Mouse (Mus musculus): ENCODE results near the gene Mvk. TPM values are rescaled to one million over a fixed set of nuclear protein-coding genes. Genes with fewer than 3 reads are reported as not detected.
A peak's percentile ranks its signal among the peaks of the same experiment; 100 is the strongest.

Mvk gene
- polyA plus RNA-seq, 1 experiment from 2014 or later = 62.0 TPM

GRCm38 (mm10) chr5:114501252-114501651 is 57.2 kb downstream of the Mvk start:
- H3K9me3 ChIP-seq = no peaks in the 10 kb centered on the region
- no peaks in the 10 kb centered on the region for H3K36me3 ChIP-seq (replicated peaks)
- 85% methylated on average over 9 of the region's 9 CpGs for WGBS
- no peak overlapping the region for H3K27ac ChIP-seq
- peaks cover 5% of the 10 kb centered on the region; the same call in 1 of the 2 replicates for H3K27me3 ChIP-seq (ENCODE audit: poor library complexity, severe bottlenecking)
- H3K4me3 ChIP-seq = no peak overlapping the region
- no peak for DNase-seq (ENCODE audit: extremely low spot score, low spot score)
- peaks cover 13% of the 10 kb centered on the region for H3K4me1 ChIP-seq

DNA sequence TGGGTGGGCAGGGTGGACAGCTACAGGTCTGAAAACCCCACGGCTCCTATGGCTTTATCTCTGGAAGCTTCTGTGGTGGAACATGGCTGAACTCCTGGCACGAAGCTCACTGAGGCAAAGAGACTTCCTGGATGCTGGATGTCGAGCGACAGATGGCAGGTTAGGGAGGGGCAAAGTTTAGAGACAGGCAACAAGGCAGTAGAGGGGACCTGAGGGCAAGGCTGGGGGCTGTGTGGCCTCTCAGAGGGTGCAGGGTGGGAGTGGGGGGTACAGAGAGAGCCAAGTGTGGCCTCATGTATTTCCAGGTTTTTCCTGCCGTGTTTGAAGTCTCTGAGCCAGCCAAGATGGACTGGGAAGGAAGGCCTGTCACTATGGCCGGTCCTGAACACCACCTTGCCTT is 60.8 kb downstream of the Mvk start:
- 87% methylated on average over 6 of the region's 6 CpGs for WGBS
- DNase-seq (ENCODE audit: extremely low spot score, low spot score) = no peak
- peaks cover 21% of the 10 kb centered on the region for H3K27me3 ChIP-seq (ENCODE audit: poor library complexity, severe bottlenecking)

DNA sequence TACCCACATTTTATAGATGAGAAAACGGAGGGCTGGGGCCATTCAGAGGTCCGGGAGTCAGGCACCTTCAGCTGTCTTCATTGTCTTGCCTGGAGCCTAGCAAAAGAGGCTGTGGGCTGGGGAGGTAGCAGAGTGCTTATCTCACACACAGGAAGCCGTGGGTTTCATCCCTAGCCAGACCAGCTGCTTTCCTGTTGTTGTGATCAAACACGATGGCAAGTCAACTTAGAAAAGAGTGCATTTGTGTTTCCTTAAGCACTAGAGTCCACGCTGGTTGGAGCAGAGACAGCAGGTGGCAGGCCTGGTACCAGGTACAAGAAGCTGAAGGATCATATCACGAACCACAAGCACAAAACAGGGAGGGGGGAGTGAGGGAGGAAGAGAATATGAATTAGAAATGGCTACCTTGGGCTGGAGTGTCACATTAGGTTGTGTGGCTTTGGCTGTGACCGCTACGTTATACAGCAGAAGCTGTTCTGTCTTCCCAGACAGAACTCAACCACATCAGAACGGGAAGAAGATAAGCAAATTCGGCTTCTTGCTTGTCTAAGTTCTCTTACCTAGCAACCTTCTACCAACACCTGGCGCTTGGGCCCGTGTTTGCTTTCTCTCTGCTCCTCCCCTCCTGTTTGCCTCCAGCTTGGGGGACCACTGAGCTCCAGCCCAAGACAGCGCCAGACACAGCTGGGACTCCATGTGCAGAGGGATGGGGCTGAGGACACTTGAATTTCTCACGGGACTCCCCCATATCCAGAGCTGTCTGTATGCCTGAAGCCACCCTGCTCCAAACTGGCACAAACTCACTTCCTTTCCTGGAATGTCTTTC is 61.4 kb downstream of the Mvk start:
- H3K4me1 ChIP-seq = peaks cover 23% of the 10 kb centered on the region
- no peaks in the 10 kb centered on the region for H3K9me3 ChIP-seq
- no peak for DNase-seq (ENCODE audit: extremely low spot score, low spot score)
- H3K4me3 ChIP-seq = no peak overlapping the region
- peak overlapping the region; percentile 51; the same call in 1 of the 2 replicates for H3K27ac ChIP-seq
- WGBS = 82% methylated on average over 14 of the region's 14 CpGs
- peaks cover 28% of the 10 kb centered on the region for H3K27me3 ChIP-seq (ENCODE audit: poor library complexity, severe bottlenecking)
- H3K36me3 ChIP-seq (replicated peaks) = no peaks in the 10 kb centered on the region

More for the DNA sequence above, 60.8 kb downstream of the Mvk start:
- Histone ChIP-seq H3K4me3 (no peak overlapping the region), H3K4me1 (peaks cover 23% of the 10 kb centered on the region), H3K36me3 (replicated peaks) (no peaks in the 10 kb centered on the region), H3K27ac (0 out of 2 replicates have a peak overlapping the region, but pooled peaks have one; percentile 51), H3K9me3 (no peaks in the 10 kb centered on the region)

DNA sequence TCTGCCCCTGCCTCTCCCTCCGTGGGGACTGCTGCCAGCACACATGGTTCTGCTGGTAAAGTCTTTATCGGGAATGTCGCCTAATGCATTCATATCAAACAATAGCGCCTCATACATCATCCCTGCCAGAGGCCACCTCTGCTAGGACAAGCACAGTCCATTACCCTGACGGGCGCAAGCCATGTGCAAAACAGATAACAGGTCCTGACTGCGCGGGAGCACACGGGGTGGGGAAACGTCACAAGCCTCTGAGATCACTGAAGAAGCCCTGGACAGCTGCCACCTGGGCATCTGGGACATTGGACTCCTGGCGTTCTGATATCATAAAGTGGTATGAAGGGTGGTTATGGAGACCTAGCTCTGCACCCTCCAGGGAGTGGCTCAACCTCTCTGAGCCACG is 63.3 kb downstream of the Mvk start:
- 94% methylated on average over 12 of the region's 12 CpGs for WGBS
- no peak for DNase-seq (ENCODE audit: extremely low spot score, low spot score)
- H3K9me3 ChIP-seq = no peaks in the 10 kb centered on the region
- peaks cover 23% of the 10 kb centered on the region for H3K4me1 ChIP-seq
- peaks cover 47% of the 10 kb centered on the region for H3K27me3 ChIP-seq (ENCODE audit: poor library complexity, severe bottlenecking)
- no peaks in the 10 kb centered on the region for H3K36me3 ChIP-seq (replicated peaks)
- no peak overlapping the region; the same call in 1 of the 2 replicates for H3K27ac ChIP-seq
- H3K4me3 ChIP-seq = no peak overlapping the region

DNA sequence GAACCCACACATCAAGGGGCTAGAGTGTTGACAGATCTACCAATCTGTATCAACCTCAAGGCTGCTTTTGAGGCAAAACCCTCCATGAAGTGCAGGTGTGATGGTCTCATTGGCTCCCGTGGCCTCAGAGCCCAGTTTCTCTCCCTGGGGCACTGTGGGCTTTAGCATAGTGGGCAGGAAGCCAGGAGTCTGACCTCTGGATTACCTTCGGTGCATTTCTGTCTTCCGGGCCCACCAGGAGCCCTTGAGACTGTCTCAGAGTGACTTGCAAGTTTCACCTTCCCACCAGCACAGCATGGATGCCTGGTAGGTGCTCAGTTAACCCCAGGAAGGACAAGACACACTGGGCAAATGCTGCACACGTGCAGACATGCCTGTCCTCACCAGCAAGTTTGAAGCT is 63.9 kb downstream of the Mvk start:
- Histone ChIP-seq H3K36me3 (replicated peaks) (no peaks in the 10 kb centered on the region), H3K4me1 (peaks cover 26% of the 10 kb centered on the region)
- WGBS = 85% methylated on average over 4 of the region's 4 CpGs

GRCm38 (mm10) chr5:114509461-114509860 is 65.4 kb downstream of the Mvk start:
- no peak for DNase-seq (ENCODE audit: extremely low spot score, low spot score)
- 87% methylated on average over 7 of the region's 7 CpGs for WGBS
- peaks cover 68% of the 10 kb centered on the region for H3K27me3 ChIP-seq (ENCODE audit: poor library complexity, severe bottlenecking)
- H3K27ac ChIP-seq = 0 out of 2 replicates have a peak overlapping the region, but pooled peaks have one; percentile 15
- peaks cover 41% of the 10 kb centered on the region for H3K4me1 ChIP-seq
- no peak overlapping the region for H3K4me3 ChIP-seq
- H3K9me3 ChIP-seq = no peaks in the 10 kb centered on the region
- H3K36me3 ChIP-seq (replicated peaks) = no peaks in the 10 kb centered on the region

More for the DNA sequence above, 63.9 kb downstream of the Mvk start:
- Histone ChIP-seq H3K27me3 (ENCODE audit: poor library complexity, severe bottlenecking) (peaks cover 53% of the 10 kb centered on the region), H3K4me3 (no peak overlapping the region), H3K27ac (no peak overlapping the region), H3K9me3 (no peaks in the 10 kb centered on the region)
- DNase-seq (ENCODE audit: extremely low spot score, low spot score) = no peak

Small RNA genes lying within 50 kb of the gene (microRNA-seq; reads per million reads assigned to microRNA genes)
- gene Mir7027 = not detected

Other genes with a start within 250 kb of the Mvk start
- 0.42 and 0.80 TPM in 2 replicates for gene Foxn4, start 170.5 kb upstream of the Mvk start, polyA plus RNA-seq (2016; fragmentation: Nextera tagmentation; extraction: Ambion mirVana)
- 0.80 and 0.82 TPM in 2 replicates for gene Myo1h, start 155.1 kb upstream of the Mvk start, polyA plus RNA-seq (2016; fragmentation: Nextera tagmentation; extraction: Ambion mirVana)
- gene Kctd10, start 63.8 kb upstream of the Mvk start, polyA plus RNA-seq (2016; fragmentation: Nextera tagmentation; extraction: Ambion mirVana) = 87.2 and 90.2 TPM in 2 replicates
- 49.4 and 51.3 TPM in 2 replicates for gene Ube3b, start 63.7 kb upstream of the Mvk start, polyA plus RNA-seq (2016; fragmentation: Nextera tagmentation; extraction: Ambion mirVana)
- 31.0 and 32.4 TPM in 2 replicates for gene Mmab, start 209 bp upstream of the Mvk start, polyA plus RNA-seq (2016; fragmentation: Nextera tagmentation; extraction: Ambion mirVana)
- gene Fam222a, start 123.7 kb downstream of the Mvk start, polyA plus RNA-seq (2016; fragmentation: Nextera tagmentation; extraction: Ambion mirVana) = 3.9 and 4.1 TPM in 2 replicates
- gene Trpv4, start 214.2 kb downstream of the Mvk start, polyA plus RNA-seq (2016; fragmentation: Nextera tagmentation; extraction: Ambion mirVana) = 0.17 and 0.31 TPM in 2 replicates
- gene Gltp, start 246.7 kb downstream of the Mvk start, polyA plus RNA-seq (2016; fragmentation: Nextera tagmentation; extraction: Ambion mirVana) = 86.9 and 88.8 TPM in 2 replicates